Mouse (Mus musculus): ENCODE data around the gene Wdr4. TPM values are rescaled to one million over a fixed set of nuclear protein-coding genes. Genes with fewer than 3 reads are reported as not detected.

The Wdr4 gene
- polyA plus RNA-seq, 1 experiment from 2014 or later: 9.8 TPM

GRCm38 (mm10) chr17:31478606-31479005, 41.2 kb downstream of the Wdr4 start:
- no peak for TF ChIP-seq EP300 (IDR thresholded peaks at IDR 0.05)
- no peak for TF ChIP-seq CTCF (IDR thresholded peaks at IDR 0.05)

GRCm38 (mm10) chr17:31474388-31474787, 45.4 kb downstream of the Wdr4 start:
- ATAC-seq (no peak), DNase-seq (ENCODE audit: low spot score) (no peak)
- no peak overlapping the region for H3K4me2 ChIP-seq (replicated peaks; ENCODE audit: low read depth, low read length)
- H3K36me3 ChIP-seq (ENCODE audit: insufficient read depth, low read length): no peaks in the 10 kb centered on the region
- no peaks in the 10 kb centered on the region for H3K4me1 ChIP-seq (ENCODE audit: insufficient read depth, low read depth, low read length)
- H3K9me3 ChIP-seq (ENCODE audit: low read length): no peaks in the 10 kb centered on the region
- no peak overlapping the region for H3K9ac ChIP-seq (replicated peaks; ENCODE audit: low read depth)
- no peaks in the 10 kb centered on the region for H3K27me3 ChIP-seq (replicated peaks; ENCODE audit: insufficient read depth, low read length)
- 59% methylated on average over 6 of the region's 6 CpGs for WGBS
- no peak overlapping the region for H3K4me3 ChIP-seq (ENCODE audit: low read depth, low read length)
- TF ChIP-seq EP300 (IDR thresholded peaks at IDR 0.05) (no peak), CTCF (IDR thresholded peaks at IDR 0.05) (no peak)
- H3K27ac ChIP-seq (ENCODE audit: low read length): no peak overlapping the region

More at GRCm38 (mm10) chr17:31478606-31479005, 41.2 kb downstream of the Wdr4 start:
- H3K4me3 ChIP-seq (ENCODE audit: low read depth, low read length): no peak overlapping the region
- H3K9me3 ChIP-seq (ENCODE audit: low read length): no peaks in the 10 kb centered on the region
- DNase-seq (ENCODE audit: low spot score) (no peak), ATAC-seq (no peak)
- H3K4me1 ChIP-seq (ENCODE audit: insufficient read depth, low read depth, low read length): no peaks in the 10 kb centered on the region
- no peaks in the 10 kb centered on the region for H3K27me3 ChIP-seq (replicated peaks; ENCODE audit: insufficient read depth, low read length)
- WGBS: 72% methylated on average over 7 of the region's 7 CpGs
- H3K27ac ChIP-seq (ENCODE audit: low read length): no peak overlapping the region
- H3K4me2 ChIP-seq (replicated peaks; ENCODE audit: low read depth, low read length): no peak overlapping the region
- no peak overlapping the region for H3K9ac ChIP-seq (replicated peaks; ENCODE audit: low read depth)
- no peaks in the 10 kb centered on the region for H3K36me3 ChIP-seq (ENCODE audit: insufficient read depth, low read length)

DNA sequence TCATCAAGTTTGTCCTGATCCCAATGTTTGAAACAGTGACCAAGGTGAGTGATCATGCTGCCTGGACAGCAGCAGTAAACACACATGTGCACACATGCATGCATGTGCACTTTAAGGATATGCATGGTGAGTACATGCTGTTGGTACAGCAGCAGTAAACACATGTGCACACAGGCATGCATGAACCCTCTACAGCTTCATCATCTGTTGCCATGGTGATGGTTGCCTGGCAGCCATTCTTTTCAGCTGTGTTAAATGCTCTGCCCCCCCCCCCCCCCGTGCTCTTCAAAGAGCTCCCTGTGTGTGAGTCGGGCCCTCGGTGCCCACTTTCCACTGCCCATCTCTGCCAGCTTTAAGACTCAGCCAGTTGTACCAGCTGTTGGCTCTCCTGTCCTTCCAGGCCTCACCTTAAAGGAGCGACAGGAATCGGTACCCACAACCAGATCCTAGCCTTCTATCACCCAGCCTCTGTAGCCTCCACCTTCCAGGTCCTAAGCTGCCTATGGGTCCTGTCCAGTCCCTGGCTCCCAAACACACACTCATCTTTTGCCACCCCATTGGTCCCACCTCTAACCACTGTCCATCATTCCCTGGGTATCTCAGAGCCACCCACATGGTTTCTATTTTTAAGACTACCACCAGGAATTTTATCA, 48.9 kb downstream of the Wdr4 start:
- Histone ChIP-seq H3K4me2 (replicated peaks; ENCODE audit: low read depth, low read length) (no peak overlapping the region), H3K9me3 (ENCODE audit: low read length) (no peaks in the 10 kb centered on the region), H3K4me3 (ENCODE audit: low read depth, low read length) (no peak overlapping the region), H3K36me3 (ENCODE audit: insufficient read depth, low read length) (peaks cover 4% of the 10 kb centered on the region; the same call in 1 of the 2 replicates), H3K27ac (ENCODE audit: low read length) (no peak overlapping the region), H3K4me1 (ENCODE audit: insufficient read depth, low read depth, low read length) (no peaks in the 10 kb centered on the region), H3K9ac (replicated peaks; ENCODE audit: low read depth) (no peak overlapping the region), H3K27me3 (replicated peaks; ENCODE audit: insufficient read depth, low read length) (no peaks in the 10 kb centered on the region)
- no peak for ATAC-seq
- no peak for DNase-seq (ENCODE audit: low spot score)
- WGBS: 87% methylated on average over 4 of the region's 5 CpGs
- TF ChIP-seq EP300 (IDR thresholded peaks at IDR 0.05): no peak
- no peak for TF ChIP-seq CTCF (IDR thresholded peaks at IDR 0.05)

DNA sequence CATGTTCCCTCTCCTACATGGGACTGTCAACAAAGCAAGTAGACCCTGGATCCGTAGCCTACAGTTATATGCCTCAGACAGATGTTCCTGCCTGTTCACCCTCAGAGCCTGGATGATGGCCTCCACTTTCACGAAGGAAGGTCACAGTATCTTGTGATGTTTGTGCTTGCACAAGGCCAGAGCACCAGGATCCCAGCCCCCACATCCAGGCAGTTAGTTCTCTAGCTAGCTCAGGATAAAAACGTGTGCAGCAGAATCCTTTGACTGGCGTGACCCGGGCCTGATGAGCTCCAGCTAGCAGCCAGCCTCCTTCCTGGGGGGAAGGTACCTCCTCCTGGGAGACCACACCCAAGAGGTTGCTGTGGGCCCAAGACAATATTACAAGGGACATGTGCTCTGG, 51.3 kb downstream of the Wdr4 start:
- Histone ChIP-seq H3K4me2 (replicated peaks; ENCODE audit: low read depth, low read length) (no peak overlapping the region), H3K36me3 (ENCODE audit: insufficient read depth, low read length) (peaks cover 4% of the 10 kb centered on the region; the same call in 1 of the 2 replicates), H3K27me3 (replicated peaks; ENCODE audit: insufficient read depth, low read length) (no peaks in the 10 kb centered on the region), H3K4me3 (ENCODE audit: low read depth, low read length) (no peak overlapping the region), H3K9me3 (ENCODE audit: low read length) (no peaks in the 10 kb centered on the region), H3K27ac (ENCODE audit: low read length) (no peak overlapping the region), H3K9ac (replicated peaks; ENCODE audit: low read depth) (no peak overlapping the region), H3K4me1 (ENCODE audit: insufficient read depth, low read depth, low read length) (no peaks in the 10 kb centered on the region)
- ATAC-seq (no peak), DNase-seq (ENCODE audit: low spot score) (no peak)
- TF ChIP-seq CTCF (IDR thresholded peaks at IDR 0.05) (no peak), EP300 (IDR thresholded peaks at IDR 0.05) (no peak)
- WGBS: 63% methylated on average over 5 of the region's 5 CpGs

DNA sequence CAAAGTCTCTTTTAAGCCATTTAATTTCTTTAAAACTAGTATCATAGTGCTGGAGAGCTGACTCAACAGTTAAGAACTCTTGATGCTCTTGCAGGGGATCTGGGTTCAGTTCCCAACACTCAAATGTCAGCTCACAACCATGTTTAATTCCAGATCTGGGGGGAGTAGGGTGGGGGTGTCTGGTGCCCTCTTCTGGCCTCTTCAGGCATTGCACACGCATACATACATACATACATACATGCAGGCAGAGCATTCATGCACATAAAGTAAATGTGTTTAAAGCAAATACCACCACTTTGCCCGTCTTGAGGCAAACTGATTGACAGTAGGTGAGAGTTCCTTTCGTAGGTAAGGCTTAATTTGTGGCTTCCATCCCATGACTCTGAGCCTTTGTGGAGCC, 52.9 kb downstream of the Wdr4 start:
- Histone ChIP-seq H3K36me3 (ENCODE audit: insufficient read depth, low read length) (peaks cover 4% of the 10 kb centered on the region; the same call in 1 of the 2 replicates), H3K9ac (replicated peaks; ENCODE audit: low read depth) (no peak overlapping the region), H3K4me1 (ENCODE audit: insufficient read depth, low read depth, low read length) (no peaks in the 10 kb centered on the region), H3K4me2 (replicated peaks; ENCODE audit: low read depth, low read length) (no peak overlapping the region), H3K27ac (ENCODE audit: low read length) (no peak overlapping the region), H3K9me3 (ENCODE audit: low read length) (no peaks in the 10 kb centered on the region), H3K4me3 (ENCODE audit: low read depth, low read length) (no peak overlapping the region), H3K27me3 (replicated peaks; ENCODE audit: insufficient read depth, low read length) (no peaks in the 10 kb centered on the region)
- no peak for ATAC-seq
- DNase-seq (ENCODE audit: low spot score): no peak
- TF ChIP-seq CTCF (IDR thresholded peaks at IDR 0.05) (peak; percentile 65), EP300 (IDR thresholded peaks at IDR 0.05) (no peak)
- WGBS: 87% methylated on average over 3 of the region's 3 CpGs

- DNase-seq (ENCODE audit: low spot score): no peak
- Histone ChIP-seq H3K27ac (ENCODE audit: low read length) (no peak overlapping the region), H3K9me3 (ENCODE audit: low read length) (no peaks in the 10 kb centered on the region), H3K4me3 (ENCODE audit: low read depth, low read length) (no peak overlapping the region), H3K4me1 (ENCODE audit: insufficient read depth, low read depth, low read length) (no peaks in the 10 kb centered on the region), H3K4me2 (replicated peaks; ENCODE audit: low read depth, low read length) (no peak overlapping the region), H3K9ac (replicated peaks; ENCODE audit: low read depth) (no peak overlapping the region), H3K27me3 (replicated peaks; ENCODE audit: insufficient read depth, low read length) (no peaks in the 10 kb centered on the region), H3K36me3 (ENCODE audit: insufficient read depth, low read length) (peaks cover 4% of the 10 kb centered on the region; the same call in 1 of the 2 replicates)
- ATAC-seq: no peak
- 75% methylated on average over 2 of the region's 2 CpGs for WGBS
- TF ChIP-seq EP300 (IDR thresholded peaks at IDR 0.05) (no peak), CTCF (IDR thresholded peaks at IDR 0.05) (no peak)
Observed at GRCm38 (mm10) chr17:31462506-31462905, 57.3 kb downstream of the Wdr4 start.
